Mouse (Mus musculus) midbrain, embryonic 11.5 days (tissue): Measurements from ENCODE around the gene BC016579. TPM values are rescaled to one million over a fixed set of nuclear protein-coding genes. Genes with fewer than 3 reads are reported as not detected.

Experiments
- ATAC-seq: fragments of 200-750 bp; cut with Nextera tagmentation; 2 replicates; pipeline ENCODE4 v1.8.0; 2017; ENCODE audit warnings: moderate TSS enrichment, moderate library complexity; ENCODE audit not compliant: low FRiP score
- DNase-seq: peaks from one replicate; pipeline ENCODE4 v3.0.0; 2015; ENCODE audit warnings: low spot score; ENCODE audit errors: missing footprints
- H3K27ac ChIP-seq: fragments of 300-500 bp; sonication (generic); 2 replicates; pipeline ENCODE4 v1.5.1; 2014; ENCODE audit warnings: low read depth, low read length
- H3K27me3 ChIP-seq: fragments of 300-500 bp; sonication (generic); 2 replicates; pipeline ENCODE4 v1.6.1; 2014; ENCODE audit warnings: mild to moderate bottlenecking, low read length, moderate library complexity, mixed read lengths; ENCODE audit not compliant: control insufficient read depth, insufficient read depth
- H3K36me3 ChIP-seq: fragments of 300-500 bp; sonication (generic); 2 replicates; pipeline ENCODE4 v1.6.1; 2014; ENCODE audit warnings: mild to moderate bottlenecking, low read length, moderate library complexity, mixed read lengths; ENCODE audit not compliant: control insufficient read depth, insufficient read depth
- H3K4me1 ChIP-seq: fragments of 300-500 bp; sonication (generic); 2 replicates; pipeline ENCODE4 v1.6.1; 2014; ENCODE audit warnings: low read length; ENCODE audit not compliant: control insufficient read depth, insufficient read depth
- H3K4me2 ChIP-seq: fragments of 300-500 bp; sonication (generic); 2 replicates; pipeline ENCODE4 v1.6.1; 2014; ENCODE audit warnings: mild to moderate bottlenecking, moderate library complexity
- H3K4me3 ChIP-seq: fragments of 300-500 bp; sonication (generic); 2 replicates; pipeline ENCODE4 v1.5.1; 2014; ENCODE audit warnings: low read depth, low read length
- H3K9ac ChIP-seq: fragments of 300-500 bp; sonication (generic); 2 replicates; pipeline ENCODE4 v1.6.1; 2014; ENCODE audit warnings: low read length
- H3K9me3 ChIP-seq: fragments of 300-500 bp; sonication (generic); 2 replicates; pipeline ENCODE4 v1.6.1; 2016; ENCODE audit warnings: low read length; ENCODE audit not compliant: control insufficient read depth
- WGBS: fragments of 180-500 bp; shearing (Covaris S2); extraction: QIAGEN DNeasy Blood & Tissue Kit; methylation state at CpG from one replicate; pipeline ENCODE4 v1.1.7; 2014; 5-methylcytosine and 5-hydroxymethylcytosine counted together
- polyA plus RNA-seq: library from polyadenylated mRNA; unstranded; fragments of >200 nt; fragmentation: Nextera tagmentation; extraction: Ambion mirVana; gene quantifications from 2 replicates; pipeline ENCODE4 v1.2.1, GENCODE M21; 2014

Gene BC016579
- polyA plus RNA-seq: 0.08 TPM in 1 of 2 replicates, not detected in the other

- WGBS: 4% methylated on average over 20 of the region's 20 CpGs
- DNase-seq: peak; percentile 80
- no peak within 1 kb of the TSS for H3K9ac ChIP-seq
Observed at GRCm38 (mm10) chr16:45653934-45654332, at the start of gene BC016579. TSS of gene BC016579 (minus strand) at chr16:45654068.

DNA sequence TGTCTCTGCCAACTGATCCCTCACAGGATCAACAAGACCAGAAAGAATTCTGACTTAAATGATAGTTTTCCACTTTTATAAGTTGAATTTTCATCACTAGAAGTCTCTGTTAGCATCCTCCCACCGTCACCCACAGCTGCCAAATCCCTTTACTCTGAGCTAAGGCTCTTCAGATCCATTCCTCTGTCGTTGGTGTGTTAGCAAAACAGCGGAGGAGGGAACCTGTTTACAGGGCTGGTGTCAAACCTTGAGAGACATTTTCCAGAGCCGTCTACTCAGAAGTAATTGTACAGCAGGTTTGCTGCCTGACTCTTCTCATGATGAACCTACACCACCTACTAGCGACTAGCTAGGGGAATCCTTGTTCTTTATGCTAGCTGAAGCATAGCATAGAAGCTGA, 45.4 kb upstream of the BC016579 start:
- no peak for ATAC-seq
- Histone ChIP-seq H3K4me1 (no peaks in the 10 kb centered on the region), H3K9me3 (no peaks in the 10 kb centered on the region), H3K4me2 (no peak overlapping the region), H3K36me3 (no peaks in the 10 kb centered on the region), H3K27me3 (no peaks in the 10 kb centered on the region), H3K27ac (no peak overlapping the region), H3K9ac (no peak overlapping the region), H3K4me3 (no peak overlapping the region)
- WGBS: 82% methylated on average over 5 of the region's 5 CpGs
- DNase-seq: no peak

More at GRCm38 (mm10) chr16:45653934-45654332, at the start of gene BC016579:
- peak within 1 kb of the TSS; percentile 14; the same call in 1 of the 2 replicates for H3K4me3 ChIP-seq
- H3K27me3 ChIP-seq: peaks cover 8% of the 10 kb centered on the region; the same call in 1 of the 2 replicates
- H3K36me3 ChIP-seq: no peaks in the 10 kb centered on the region
- no peaks in the 10 kb centered on the region for H3K9me3 ChIP-seq
- H3K4me2 ChIP-seq: peak within 1 kb of the TSS; percentile 40
- H3K4me1 ChIP-seq: peaks cover 2% of the 10 kb centered on the region; the same call in 1 of the 2 replicates
- no peak within 1 kb of the TSS for H3K27ac ChIP-seq
- peak; percentile 22; the same call in 1 of the 2 replicates for ATAC-seq

GRCm38 (mm10) chr16:45697996-45698395, 44.1 kb upstream of the BC016579 start:
- H3K27ac ChIP-seq: no peak overlapping the region
- no peak overlapping the region for H3K4me3 ChIP-seq
- no peak for DNase-seq
- H3K9me3 ChIP-seq: no peaks in the 10 kb centered on the region
- no peaks in the 10 kb centered on the region for H3K36me3 ChIP-seq
- H3K27me3 ChIP-seq: no peaks in the 10 kb centered on the region
- no peak overlapping the region for H3K4me2 ChIP-seq
- no peak overlapping the region for H3K9ac ChIP-seq
- no peak for ATAC-seq
- 65% methylated on average over 6 of the region's 6 CpGs for WGBS
- peaks cover 3% of the 10 kb centered on the region for H3K4me1 ChIP-seq

GRCm38 (mm10) chr16:45695445-45696160, 41.7 kb upstream of the BC016579 start:
- Histone ChIP-seq H3K27ac (no peak overlapping the region), H3K27me3 (no peaks in the 10 kb centered on the region), H3K36me3 (no peaks in the 10 kb centered on the region), H3K4me1 (peaks cover 6% of the 10 kb centered on the region), H3K9me3 (no peaks in the 10 kb centered on the region), H3K4me2 (no peak overlapping the region), H3K4me3 (no peak overlapping the region), H3K9ac (no peak overlapping the region)
- 82% methylated on average over 9 of the region's 9 CpGs for WGBS
- DNase-seq (no peak), ATAC-seq (no peak)

- H3K4me3 ChIP-seq: no peak within 1 kb of the TSS
- no peaks in the 10 kb centered on the region for H3K36me3 ChIP-seq
- no peak within 1 kb of the TSS for H3K27ac ChIP-seq
- H3K4me2 ChIP-seq: no peak within 1 kb of the TSS
- no peak within 1 kb of the TSS for H3K9ac ChIP-seq
- H3K27me3 ChIP-seq: no peaks in the 10 kb centered on the region
- no peaks in the 10 kb centered on the region for H3K9me3 ChIP-seq
- peaks cover 13% of the 10 kb centered on the region for H3K4me1 ChIP-seq
- WGBS: 80% methylated on average over 10 of the region's 10 CpGs
- ATAC-seq: no peak
- no peak for DNase-seq
Observed at GRCm38 (mm10) chr16:45693558-45693957, 39.7 kb upstream of the BC016579 start, which contains the start of gene Tmprss7. TSS of gene Tmprss7 (minus strand) at chr16:45693658.

DNA sequence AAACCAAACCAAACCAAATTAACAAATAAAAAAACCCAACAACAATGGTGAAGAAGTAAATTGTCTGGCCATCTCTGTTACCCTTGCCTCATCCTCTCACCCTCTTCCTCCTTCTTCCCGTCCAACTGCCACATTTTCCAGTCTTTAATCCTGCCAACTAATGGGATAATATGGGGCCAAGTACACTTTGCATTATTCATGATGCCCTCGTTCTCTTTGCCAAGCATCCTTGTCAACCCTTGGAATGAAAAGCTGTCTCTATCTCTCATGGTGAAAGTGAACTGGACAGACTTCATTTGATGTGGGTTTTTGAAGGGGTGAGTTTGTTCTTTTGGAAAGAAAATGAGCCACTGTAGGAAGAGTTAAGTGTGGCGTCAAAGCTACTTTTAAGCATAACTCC, 39.0 kb upstream of the BC016579 start:
- no peak overlapping the region for H3K4me3 ChIP-seq
- H3K27ac ChIP-seq: no peak overlapping the region
- no peaks in the 10 kb centered on the region for H3K27me3 ChIP-seq
- ATAC-seq (no peak), DNase-seq (no peak)
- no peaks in the 10 kb centered on the region for H3K9me3 ChIP-seq
- no peak overlapping the region for H3K9ac ChIP-seq
- peaks cover 13% of the 10 kb centered on the region for H3K4me1 ChIP-seq
- 27% methylated on average over 3 of the region's 3 CpGs for WGBS
- H3K36me3 ChIP-seq: no peaks in the 10 kb centered on the region
- no peak overlapping the region for H3K4me2 ChIP-seq

DNA sequence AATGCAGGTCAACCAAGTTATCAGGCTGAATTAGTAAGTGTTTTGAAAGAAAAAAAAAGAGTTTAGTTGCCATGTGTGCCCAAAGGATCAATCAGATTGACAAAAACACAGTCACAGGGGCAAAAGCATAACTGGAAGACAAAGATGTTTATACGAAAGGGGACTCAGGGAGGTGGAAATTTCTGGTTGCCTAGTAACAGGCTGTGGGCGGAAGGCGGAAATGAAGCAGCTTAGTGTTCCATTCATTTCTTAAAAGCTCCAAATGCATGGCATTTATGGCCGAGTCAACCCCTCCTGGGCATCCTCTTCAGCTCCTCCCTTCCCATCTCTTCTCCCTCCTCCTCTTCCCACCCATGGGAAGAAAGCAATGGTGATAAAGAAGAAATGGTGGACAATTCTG, 36.3 kb upstream of the BC016579 start:
- Histone ChIP-seq H3K36me3 (no peaks in the 10 kb centered on the region), H3K27ac (no peak overlapping the region), H3K4me3 (no peak overlapping the region), H3K9ac (no peak overlapping the region), H3K27me3 (no peaks in the 10 kb centered on the region), H3K4me2 (no peak overlapping the region), H3K4me1 (peaks cover 13% of the 10 kb centered on the region), H3K9me3 (no peaks in the 10 kb centered on the region)
- DNase-seq (peak; percentile 90), ATAC-seq (peak; percentile 79)
- 9% methylated on average over 4 of the region's 4 CpGs for WGBS

- no peak overlapping the region for H3K9ac ChIP-seq
- H3K4me2 ChIP-seq: no peak overlapping the region
- 90% methylated on average over 3 of the region's 3 CpGs for WGBS
- H3K9me3 ChIP-seq: no peaks in the 10 kb centered on the region
- H3K4me3 ChIP-seq: no peak overlapping the region
- peaks cover 7% of the 10 kb centered on the region for H3K4me1 ChIP-seq
- DNase-seq: no peak
- H3K27ac ChIP-seq: no peak overlapping the region
- no peaks in the 10 kb centered on the region for H3K36me3 ChIP-seq
- no peaks in the 10 kb centered on the region for H3K27me3 ChIP-seq
- no peak for ATAC-seq
Observed at GRCm38 (mm10) chr16:45686833-45687232, 33.0 kb upstream of the BC016579 start.

DNA sequence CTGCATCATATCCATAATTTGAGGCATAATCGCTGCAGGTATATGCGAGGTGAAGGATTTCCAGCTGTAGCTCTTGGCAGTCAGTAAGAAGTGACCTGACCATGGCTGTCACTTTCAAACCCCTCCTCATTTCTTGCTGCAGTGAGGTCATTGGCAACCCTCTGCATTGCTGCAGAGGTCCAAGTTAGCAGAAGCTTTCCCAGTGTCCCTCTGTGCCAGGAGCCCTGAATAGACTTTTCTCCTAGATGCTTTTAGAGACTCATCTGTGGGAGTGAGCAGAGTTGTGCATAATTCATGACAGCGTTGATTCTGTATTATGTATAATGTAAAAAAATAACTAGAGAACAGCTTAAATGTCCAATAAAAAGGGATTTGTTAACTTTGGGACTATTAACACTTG, 31.4 kb upstream of the BC016579 start:
- WGBS: 68% methylated on average over 3 of the region's 3 CpGs
- no peak overlapping the region for H3K27ac ChIP-seq
- no peaks in the 10 kb centered on the region for H3K27me3 ChIP-seq
- peaks cover 4% of the 10 kb centered on the region for H3K4me1 ChIP-seq
- no peak overlapping the region for H3K4me3 ChIP-seq
- no peak for ATAC-seq
- no peak overlapping the region for H3K9ac ChIP-seq
- no peaks in the 10 kb centered on the region for H3K36me3 ChIP-seq
- DNase-seq: no peak
- H3K4me2 ChIP-seq: no peak overlapping the region
- no peaks in the 10 kb centered on the region for H3K9me3 ChIP-seq
